Mouse (Mus musculus) R1 (cell line): ENCODE results near the gene Rasa3.

Source experiments
- DNase-seq: peaks from one replicate; pipeline ENCODE4 v3.0.0-alpha.2; 2018; ENCODE audit warnings: low read depth, low spot score

The Rasa3 gene

GRCm38 (mm10) chr8:13649154-13649515 is 28.3 kb downstream of the Rasa3 start:
- DNase-seq: no peak

GRCm38 (mm10) chr8:13648377-13649153 is 28.8 kb downstream of the Rasa3 start:
- no peak for DNase-seq

GRCm38 (mm10) chr8:13647591-13647990 is 29.8 kb downstream of the Rasa3 start:
- DNase-seq: no peak

- no peak for DNase-seq
These were observed 32.3 kb downstream of the Rasa3 start for GRCm38 (mm10) chr8:13644932-13645676.

- no peak for DNase-seq
These were observed 33.2 kb downstream of the Rasa3 start for GRCm38 (mm10) chr8:13644155-13644554.

- no peak for DNase-seq
These were observed 34.7 kb downstream of the Rasa3 start for GRCm38 (mm10) chr8:13642659-13643181.

GRCm38 (mm10) chr8:13641206-13641605 is 36.2 kb downstream of the Rasa3 start:
- DNase-seq: no peak

- DNase-seq: no peak
These were observed 36.9 kb downstream of the Rasa3 start for GRCm38 (mm10) chr8:13640452-13640883.

GRCm38 (mm10) chr8:13633107-13633506 is 44.3 kb downstream of the Rasa3 start:
- DNase-seq: no peak

- no peak for DNase-seq
These were observed 45.1 kb downstream of the Rasa3 start for GRCm38 (mm10) chr8:13632309-13632708.

GRCm38 (mm10) chr8:13630754-13631153 is 46.6 kb downstream of the Rasa3 start:
- DNase-seq: no peak

- no peak for DNase-seq
These were observed 47.2 kb downstream of the Rasa3 start for GRCm38 (mm10) chr8:13630171-13630570.

- DNase-seq: no peak
These were observed 47.9 kb downstream of the Rasa3 start for GRCm38 (mm10) chr8:13629351-13630090.

GRCm38 (mm10) chr8:13628067-13628466 is 49.3 kb downstream of the Rasa3 start:
- DNase-seq: no peak

GRCm38 (mm10) chr8:13627591-13627990 is 49.8 kb downstream of the Rasa3 start:
- no peak for DNase-seq

GRCm38 (mm10) chr8:13626114-13626513 is 51.3 kb downstream of the Rasa3 start:
- DNase-seq: no peak

- no peak for DNase-seq
These were observed 52.0 kb downstream of the Rasa3 start for GRCm38 (mm10) chr8:13625281-13625970.

- DNase-seq: no peak
These were observed 52.5 kb downstream of the Rasa3 start for GRCm38 (mm10) chr8:13624863-13625262.

- DNase-seq: no peak
These were observed 53.4 kb downstream of the Rasa3 start for GRCm38 (mm10) chr8:13623911-13624421.

- DNase-seq: no peak
These were observed 54.2 kb downstream of the Rasa3 start for GRCm38 (mm10) chr8:13623038-13623750.
